Mouse (Mus musculus) forebrain, embryonic 16.5 days (tissue): Measurements from ENCODE around the gene 6430571L13Rik. TPM values are rescaled to one million over a fixed set of nuclear protein-coding genes. Genes with fewer than 3 reads are reported as not detected.
A peak's percentile ranks its signal among the peaks of the same experiment; 100 is the strongest.

Source experiments
- ATAC-seq: fragments of 200-750 bp; cut with Nextera tagmentation; 2 replicates; pipeline ENCODE4 v1.8.0; 2017; ENCODE audit warnings: mild to moderate bottlenecking, moderate library complexity
- H3K27ac ChIP-seq: fragments of 300-500 bp; sonication (generic); 2 replicates; pipeline ENCODE4 v1.5.1; 2014; ENCODE audit warnings: low read length, control low read depth
- H3K27me3 ChIP-seq: fragments of 300-500 bp; sonication (generic); replicated peaks from 2 replicates; pipeline ENCODE4 v1.6.1; 2014; ENCODE audit warnings: low read length; ENCODE audit not compliant: control insufficient read depth, insufficient read depth
- H3K36me3 ChIP-seq: fragments of 300-500 bp; sonication (generic); 2 replicates; pipeline ENCODE4 v1.6.1; 2014; ENCODE audit not compliant: control insufficient read depth, insufficient read depth
- H3K4me1 ChIP-seq: fragments of 300-500 bp; sonication (generic); replicated peaks from 2 replicates; pipeline ENCODE4 v1.6.1; 2014; ENCODE audit warnings: low read length; ENCODE audit not compliant: control insufficient read depth, insufficient read depth
- H3K4me2 ChIP-seq: fragments of 300-500 bp; sonication (generic); 2 replicates; pipeline ENCODE4 v1.6.1; 2014; ENCODE audit warnings: mild to moderate bottlenecking, low read length, control low read depth
- H3K4me3 ChIP-seq: fragments of 300-500 bp; sonication (generic); replicated peaks from 2 replicates; pipeline ENCODE4 v1.5.1; 2014; ENCODE audit warnings: mild to moderate bottlenecking, low read length, control low read depth
- H3K9ac ChIP-seq: fragments of 300-500 bp; sonication (generic); replicated peaks from 2 replicates; pipeline ENCODE4 v1.6.1; 2014; ENCODE audit warnings: low read depth, low read length, control low read depth
- H3K9me3 ChIP-seq: fragments of 300-500 bp; sonication (generic); 2 replicates; pipeline ENCODE4 v1.6.1; 2016; ENCODE audit warnings: low read length; ENCODE audit not compliant: control insufficient read depth
- WGBS: fragments of 180-500 bp; shearing (Covaris S2); extraction: QIAGEN DNeasy Blood & Tissue Kit; methylation state at CpG from one replicate; pipeline ENCODE4 v1.1.7; 2014; 5-methylcytosine and 5-hydroxymethylcytosine counted together
- polyA plus RNA-seq: library from polyadenylated mRNA; unstranded; fragments of >200 nt; fragmentation: Nextera tagmentation; extraction: Ambion mirVana; gene quantifications from 2 replicates; pipeline ENCODE4 v1.2.1, GENCODE M21; 2015

Gene 6430571L13Rik
- polyA plus RNA-seq, 1 experiment from 2014 or later: 5.4 TPM

DNA sequence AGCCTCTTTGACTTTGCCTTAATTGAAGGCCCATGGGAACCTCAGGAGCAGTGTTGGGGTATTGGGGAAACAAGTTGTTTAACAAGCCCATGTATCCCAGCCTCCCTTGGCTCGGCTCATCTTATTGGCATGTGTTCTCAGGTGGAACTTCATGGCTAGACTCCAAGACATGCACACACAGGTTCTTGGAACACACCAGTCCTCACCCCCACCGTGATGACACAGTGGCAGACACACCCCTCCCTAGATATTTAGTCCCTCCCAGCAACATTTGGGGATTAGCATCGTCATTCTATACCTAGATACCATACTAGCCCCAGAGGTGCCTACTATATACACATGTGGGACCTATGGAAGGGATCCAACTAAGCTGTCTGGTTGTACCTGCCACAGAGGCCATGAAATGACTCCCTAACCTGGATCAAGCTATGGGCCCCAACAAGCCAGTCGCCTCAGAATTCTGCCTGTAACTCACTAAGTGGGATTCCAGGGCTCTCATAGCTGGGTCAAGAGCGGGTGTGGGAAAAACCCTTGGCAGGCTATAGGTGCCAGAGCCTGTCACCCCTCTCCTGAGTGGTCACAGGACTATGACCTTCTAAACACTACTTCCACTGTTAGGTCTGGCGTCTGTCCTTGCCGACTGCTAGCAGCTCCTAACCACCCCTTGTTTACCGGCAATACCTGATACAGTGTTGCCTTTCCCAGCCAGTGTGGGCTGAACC lies 42.2 kb upstream of the 6430571L13Rik start:
- Histone ChIP-seq H3K4me2 (peak overlapping the region; percentile 68; the same call in 1 of the 2 replicates), H3K9ac (no peak overlapping the region), H3K36me3 (peaks cover 5% of the 10 kb centered on the region; the same call in 1 of the 2 replicates), H3K9me3 (no peaks in the 10 kb centered on the region), H3K27ac (no peak overlapping the region), H3K27me3 (no peaks in the 10 kb centered on the region), H3K4me3 (no peak overlapping the region), H3K4me1 (peaks cover 16% of the 10 kb centered on the region)
- WGBS: 84% methylated on average over 8 of the region's 8 CpGs
- ATAC-seq: no peak

DNA sequence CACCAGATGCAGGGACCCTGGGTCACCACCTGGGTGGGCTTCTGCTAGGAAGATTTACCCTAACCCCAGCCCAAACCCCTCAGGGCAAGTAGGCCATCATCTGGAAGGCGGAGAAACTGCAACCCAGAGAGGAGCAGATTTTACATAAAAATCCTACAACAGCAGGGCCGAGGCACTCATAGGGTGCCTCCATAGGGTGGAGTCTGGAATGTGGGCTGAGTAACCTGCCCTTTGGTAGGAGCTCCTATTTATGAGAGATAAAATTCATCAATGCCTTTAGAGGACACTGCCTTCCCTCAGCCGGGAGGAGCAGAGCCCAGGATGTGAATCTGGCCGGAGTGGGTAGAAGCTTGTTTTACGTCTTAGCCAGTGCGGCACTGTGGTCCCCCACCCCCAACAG lies 41.5 kb upstream of the 6430571L13Rik start:
- WGBS: 94% methylated on average over 6 of the region's 6 CpGs
- no peak for ATAC-seq
- Histone ChIP-seq H3K27me3 (no peaks in the 10 kb centered on the region), H3K9me3 (no peaks in the 10 kb centered on the region), H3K9ac (no peak overlapping the region), H3K4me3 (no peak overlapping the region), H3K4me2 (no peak overlapping the region), H3K4me1 (peaks cover 16% of the 10 kb centered on the region), H3K36me3 (peaks cover 5% of the 10 kb centered on the region; the same call in 1 of the 2 replicates), H3K27ac (no peak overlapping the region)

DNA sequence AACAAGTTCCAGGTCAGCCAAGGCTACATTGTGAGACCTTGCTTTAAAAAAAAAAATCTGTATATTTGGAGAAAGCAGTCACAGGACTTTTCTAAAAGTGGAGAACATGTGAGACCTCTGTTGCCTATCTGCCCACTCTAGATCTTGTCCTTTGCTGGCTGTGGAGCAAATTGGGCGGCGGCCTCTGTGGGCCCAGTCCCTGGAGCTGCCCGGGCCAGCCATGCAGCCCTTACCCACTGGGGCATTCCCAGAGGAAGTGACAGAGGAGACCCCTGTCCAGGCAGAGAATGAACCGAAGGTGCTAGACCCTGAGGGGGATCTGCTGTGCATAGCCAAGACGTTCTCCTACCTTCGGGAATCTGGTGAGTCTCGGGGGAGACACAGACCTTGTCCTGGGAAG lies 40.6 kb upstream of the 6430571L13Rik start:
- peaks cover 16% of the 10 kb centered on the region for H3K4me1 ChIP-seq
- no peaks in the 10 kb centered on the region for H3K9me3 ChIP-seq
- peaks cover 5% of the 10 kb centered on the region; the same call in 1 of the 2 replicates for H3K36me3 ChIP-seq
- no peak overlapping the region for H3K27ac ChIP-seq
- WGBS: 90% methylated on average over 7 of the region's 7 CpGs
- H3K4me2 ChIP-seq: no peak overlapping the region
- H3K4me3 ChIP-seq: no peak overlapping the region
- H3K27me3 ChIP-seq: no peaks in the 10 kb centered on the region
- ATAC-seq: no peak
- H3K9ac ChIP-seq: no peak overlapping the region

DNA sequence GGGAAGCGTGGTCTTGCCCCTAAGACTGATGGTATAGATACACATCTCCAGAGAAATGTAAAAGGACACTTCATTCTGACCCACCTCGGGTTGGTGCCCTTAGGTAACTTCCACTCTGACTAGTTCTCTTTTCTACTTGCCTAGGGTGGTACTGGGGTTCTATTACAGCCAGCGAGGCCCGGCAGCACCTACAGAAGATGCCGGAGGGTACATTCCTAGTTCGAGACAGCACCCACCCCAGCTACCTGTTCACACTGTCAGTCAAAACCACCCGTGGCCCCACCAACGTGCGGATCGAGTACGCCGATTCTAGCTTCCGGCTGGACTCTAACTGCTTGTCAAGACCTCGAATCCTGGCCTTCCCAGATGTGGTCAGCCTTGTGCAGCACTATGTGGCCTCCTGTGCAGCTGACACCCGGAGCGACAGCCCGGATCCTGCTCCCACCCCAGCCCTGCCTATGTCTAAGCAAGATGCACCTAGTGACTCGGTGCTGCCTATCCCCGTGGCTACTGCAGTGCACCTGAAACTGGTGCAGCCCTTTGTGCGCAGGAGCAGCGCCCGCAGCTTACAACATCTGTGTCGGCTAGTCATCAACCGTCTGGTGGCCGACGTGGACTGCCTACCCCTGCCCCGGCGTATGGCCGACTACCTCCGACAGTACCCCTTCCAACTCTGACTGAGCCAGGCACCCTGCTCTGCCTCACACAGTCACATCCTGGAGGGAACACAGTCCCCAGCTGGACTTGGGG lies 40.0 kb upstream of the 6430571L13Rik start:
- ATAC-seq: no peak
- 91% methylated on average over 30 of the region's 30 CpGs for WGBS
- H3K9me3 ChIP-seq: no peaks in the 10 kb centered on the region

DNA sequence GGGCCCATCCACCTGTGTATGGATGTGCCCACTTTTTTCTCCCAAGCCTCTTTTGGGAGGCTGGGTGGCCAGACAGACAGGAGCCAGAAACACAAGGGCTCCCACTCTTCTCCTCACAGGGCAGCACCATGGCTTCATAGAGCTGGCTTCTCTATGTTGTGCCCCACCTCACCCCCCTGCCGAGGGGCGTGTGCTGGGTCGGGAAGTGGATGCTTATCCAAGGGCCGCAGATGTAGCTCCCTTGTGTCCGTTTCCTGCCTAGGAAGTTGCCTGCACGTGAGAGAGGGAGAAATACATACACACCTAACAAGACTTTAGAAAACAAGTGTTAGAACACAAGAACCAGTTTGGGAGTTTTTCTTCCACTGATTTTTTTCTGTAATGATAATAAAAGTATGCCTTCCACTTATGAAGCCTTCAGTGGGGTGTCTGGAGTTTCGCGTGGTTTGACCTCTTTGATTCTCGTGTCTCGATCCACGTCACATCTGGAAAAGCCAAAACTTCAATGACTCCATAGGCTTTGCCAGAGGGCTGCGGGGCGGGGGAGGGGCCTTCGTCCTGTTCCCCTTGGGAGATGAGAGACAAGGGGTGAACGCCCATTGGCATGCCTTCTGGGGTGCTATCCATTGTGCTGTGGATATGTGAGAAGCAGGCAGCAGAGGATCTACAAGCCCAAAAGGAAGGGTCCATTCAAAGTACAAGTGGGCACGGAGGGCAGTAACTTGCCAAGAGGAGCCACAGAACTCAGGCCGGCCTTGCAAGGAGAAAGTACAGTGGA lies 38.7 kb upstream of the 6430571L13Rik start:
- ATAC-seq: no peak
- WGBS: 91% methylated on average over 17 of the region's 17 CpGs
- H3K4me2 ChIP-seq: no peak overlapping the region

More for the DNA sequence above, 40.0 kb upstream of the 6430571L13Rik start:
- Histone ChIP-seq H3K27me3 (no peaks in the 10 kb centered on the region), H3K4me3 (no peak overlapping the region), H3K4me1 (peaks cover 16% of the 10 kb centered on the region), H3K9ac (no peak overlapping the region), H3K27ac (no peak overlapping the region), H3K4me2 (no peak overlapping the region), H3K36me3 (peaks cover 5% of the 10 kb centered on the region; the same call in 1 of the 2 replicates)

DNA sequence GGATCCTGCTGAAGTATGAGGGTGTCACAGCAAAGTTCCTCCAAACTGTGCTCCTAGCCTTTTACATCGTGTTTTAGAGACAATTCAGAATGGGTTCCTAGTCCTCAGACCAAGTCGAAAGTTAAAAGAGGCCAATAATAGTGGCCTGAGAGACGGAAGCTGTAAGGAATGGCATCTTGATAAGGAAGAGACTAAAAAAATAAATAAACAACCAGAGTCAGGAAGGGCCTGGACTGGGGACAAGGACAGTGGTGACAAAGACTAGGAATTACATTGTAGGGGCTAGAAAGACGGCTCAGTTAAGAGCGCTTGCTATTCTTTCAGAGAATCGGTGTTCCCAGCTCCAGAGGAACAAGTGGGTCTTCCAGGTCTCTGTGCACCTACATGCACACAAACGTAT lies 37.8 kb upstream of the 6430571L13Rik start:
- Histone ChIP-seq H3K4me2 (no peak overlapping the region), H3K9me3 (no peaks in the 10 kb centered on the region), H3K4me1 (peaks cover 9% of the 10 kb centered on the region), H3K36me3 (peaks cover 5% of the 10 kb centered on the region; the same call in 1 of the 2 replicates), H3K27me3 (no peaks in the 10 kb centered on the region), H3K9ac (no peak overlapping the region), H3K27ac (no peak overlapping the region), H3K4me3 (no peak overlapping the region)
- no peak for ATAC-seq
- WGBS: 89% methylated on average over 7 of the region's 7 CpGs

More for the DNA sequence above, 38.7 kb upstream of the 6430571L13Rik start:
- Histone ChIP-seq H3K4me1 (peaks cover 14% of the 10 kb centered on the region), H3K9me3 (no peaks in the 10 kb centered on the region), H3K9ac (no peak overlapping the region), H3K27ac (no peak overlapping the region), H3K36me3 (peaks cover 5% of the 10 kb centered on the region; the same call in 1 of the 2 replicates), H3K27me3 (no peaks in the 10 kb centered on the region), H3K4me3 (no peak overlapping the region)

DNA sequence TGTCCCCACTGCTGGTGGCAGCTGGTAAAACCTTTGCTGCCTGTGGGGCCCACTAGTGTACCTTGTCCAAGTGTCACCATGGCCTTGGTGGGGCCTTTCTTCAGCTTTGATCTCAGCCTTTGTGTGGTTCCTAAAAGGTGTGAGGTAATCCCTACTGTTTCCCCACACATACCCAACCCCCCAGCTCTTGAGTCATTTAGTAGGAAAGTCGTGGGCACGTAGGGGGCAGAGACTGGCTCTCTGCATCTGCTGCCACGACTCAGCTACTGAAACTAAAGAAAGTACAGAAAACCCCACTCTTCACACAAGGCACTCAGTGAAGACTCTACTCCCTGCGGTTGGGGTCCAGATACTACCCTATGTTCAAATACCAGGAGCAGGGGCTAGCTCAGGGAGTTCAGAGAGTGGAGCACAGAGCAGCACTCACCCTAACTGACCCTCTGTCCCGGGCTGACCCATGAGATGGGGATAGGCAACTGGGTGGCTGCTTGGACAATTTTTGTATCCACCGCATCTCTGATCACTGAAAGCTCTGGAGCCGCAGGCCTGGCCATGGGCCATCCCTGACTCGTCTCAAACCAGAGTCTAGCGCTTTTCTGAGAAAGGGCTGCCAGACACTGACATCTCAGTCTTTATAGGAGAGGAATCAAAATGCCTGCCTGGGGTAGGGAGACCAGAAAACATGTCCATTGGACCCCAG lies 37.1 kb upstream of the 6430571L13Rik start:
- Histone ChIP-seq H3K27me3 (no peaks in the 10 kb centered on the region), H3K4me2 (no peak overlapping the region), H3K9me3 (no peaks in the 10 kb centered on the region), H3K9ac (no peak overlapping the region), H3K4me3 (no peak overlapping the region), H3K4me1 (0 out of 2 replicates have a peak, but pooled peaks cover 4% of the 10 kb centered on the region), H3K27ac (no peak overlapping the region), H3K36me3 (peaks cover 5% of the 10 kb centered on the region; the same call in 1 of the 2 replicates)
- no peak for ATAC-seq
- 74% methylated on average over 9 of the region's 9 CpGs for WGBS

DNA sequence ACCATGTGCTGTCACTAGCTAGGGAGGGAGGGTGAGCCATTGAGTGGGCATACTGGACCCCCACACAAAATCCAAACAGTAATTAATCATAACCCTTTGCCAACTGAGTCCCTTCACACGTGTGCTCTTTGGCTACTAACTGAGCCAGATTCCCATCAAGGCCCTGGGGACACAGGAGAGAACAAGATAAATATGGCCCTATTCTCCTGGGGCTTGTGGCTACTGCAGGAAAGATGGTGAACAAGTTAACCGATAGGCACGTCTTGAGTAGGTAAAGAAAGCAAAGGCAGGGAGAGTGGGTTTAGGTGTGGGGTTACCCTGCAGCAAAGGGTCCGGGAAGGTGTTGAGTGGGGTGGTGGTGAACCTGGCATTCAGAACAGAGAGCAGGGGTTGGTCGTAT lies 36.5 kb upstream of the 6430571L13Rik start:
- Histone ChIP-seq H3K36me3 (peaks cover 5% of the 10 kb centered on the region; the same call in 1 of the 2 replicates), H3K4me2 (no peak overlapping the region), H3K9me3 (no peaks in the 10 kb centered on the region), H3K4me3 (no peak overlapping the region), H3K4me1 (no peaks in the 10 kb centered on the region), H3K27me3 (no peaks in the 10 kb centered on the region), H3K9ac (no peak overlapping the region), H3K27ac (no peak overlapping the region)
- WGBS: 92% methylated on average over 5 of the region's 5 CpGs
- no peak for ATAC-seq
